Mouse (Mus musculus): Measurements from ENCODE around the gene Gm48551. TPM values are rescaled to one million over a fixed set of nuclear protein-coding genes. Genes with fewer than 3 reads are reported as not detected.

The Gm48551 gene
- total RNA-seq, 1 experiment = 1.8 TPM

GRCm38 (mm10) chr10:81416581-81417226 lies 32.4 kb downstream of the Gm48551 start:
- H3K9me3 ChIP-seq (ENCODE audit: control insufficient read depth, insufficient read depth, low read depth, low read length) = no peaks in the 10 kb centered on the region
- peak overlapping the region; percentile 52 to 59; a peak in 3 of 4 replicates for H3K4me3 ChIP-seq (ENCODE audit: insufficient read depth in 1 of 2, low read depth in 1 of 2, low read length in 2 of 2, poor library complexity in 1 of 2, severe bottlenecking in 1 of 2)
- in situ Hi-C loops (cut with MboI; ENCODE audit: low sequenced_read_pairs in 2 of 2, unreplicated experiment in 2 of 2) = no loop called here
- TF ChIP-seq ZC3H11A (IDR thresholded peaks at IDR 0.05; ENCODE audit: borderline replicate concordance, low read depth, low read length) (no peak), MAFK (IDR thresholded peaks at IDR 0.05; ENCODE audit: insufficient read depth, low read depth, low read length) (no peak), CHD2 (IDR thresholded peaks at IDR 0.05; ENCODE audit: low read depth, low read length) (no peak), ZNF384 (IDR thresholded peaks at IDR 0.05; ENCODE audit: low read depth, low read length) (no peak), HCFC1 (IDR thresholded peaks at IDR 0.05; ENCODE audit: borderline replicate concordance, insufficient read depth, low read length) (no peak)
- no peak overlapping the region; the same call in 1 of the 2 replicates for H3K27ac ChIP-seq (ENCODE audit: insufficient read depth, low read depth, low read length, poor library complexity, severe bottlenecking)
- peak overlapping the region; percentile 56 for H3K9ac ChIP-seq (ENCODE audit: insufficient read depth, low read depth, low read length, poor library complexity, severe bottlenecking)
- peak; percentile 81 for DNase-seq (ENCODE audit: low read depth, low spot score)
- peaks cover 3% of the 10 kb centered on the region; the same call in 1 of the 2 replicates for H3K36me3 ChIP-seq (ENCODE audit: control insufficient read depth, insufficient read depth, low read length, poor library complexity, severe bottlenecking)
- peaks cover 8 to 69% of the 10 kb centered on the region in 2 experiments for H3K4me1 ChIP-seq (ENCODE audit: control insufficient read depth in 2 of 2, insufficient read depth in 2 of 2, low read length in 2 of 2, poor library complexity in 1 of 2)

- TF ChIP-seq MAFK (IDR thresholded peaks at IDR 0.05; ENCODE audit: insufficient read depth, low read depth, low read length) (no peak), ZC3H11A (IDR thresholded peaks at IDR 0.05; ENCODE audit: borderline replicate concordance, low read depth, low read length) (no peak), ZNF384 (IDR thresholded peaks at IDR 0.05; ENCODE audit: low read depth, low read length) (no peak), CHD2 (IDR thresholded peaks at IDR 0.05; ENCODE audit: low read depth, low read length) (no peak)
- no peak for DNase-seq (ENCODE audit: low read depth, low spot score)
- in situ Hi-C loops (cut with MboI; ENCODE audit: low sequenced_read_pairs in 2 of 2, unreplicated experiment in 2 of 2) = no loop called here
- Histone ChIP-seq H3K9me3 (ENCODE audit: control insufficient read depth, insufficient read depth, low read depth, low read length) (no peaks in the 10 kb centered on the region), H3K27ac (ENCODE audit: insufficient read depth, low read depth, low read length, poor library complexity, severe bottlenecking) (no peak overlapping the region), H3K36me3 (ENCODE audit: control insufficient read depth, insufficient read depth, low read length, poor library complexity, severe bottlenecking) (no peaks in the 10 kb centered on the region), H3K9ac (ENCODE audit: insufficient read depth, low read depth, low read length, poor library complexity, severe bottlenecking) (peak overlapping the region; percentile 56; the same call in 1 of the 2 replicates), H3K4me3 (ENCODE audit: insufficient read depth in 1 of 2, low read depth in 1 of 2, low read length in 2 of 2, poor library complexity in 1 of 2, severe bottlenecking in 1 of 2) (peak overlapping the region in 1 of 2 experiments; percentile 59; a peak in 3 of 4 replicates), H3K4me1 (ENCODE audit: control insufficient read depth in 2 of 2, insufficient read depth in 2 of 2, low read length in 2 of 2, poor library complexity in 1 of 2) (peaks cover 8 to 61% of the 10 kb centered on the region in 2 experiments)
These were observed 33.3 kb downstream of the Gm48551 start for GRCm38 (mm10) chr10:81417227-81418215.

- in situ Hi-C loops (cut with MboI; ENCODE audit: low sequenced_read_pairs in 2 of 2, unreplicated experiment in 2 of 2) = no loop called here
- TF ChIP-seq MAFK (IDR thresholded peaks at IDR 0.05; ENCODE audit: insufficient read depth, low read depth, low read length) = peak; percentile 99
- TF ChIP-seq CHD2 (IDR thresholded peaks at IDR 0.05; ENCODE audit: low read depth, low read length) = no peak
- no peak overlapping the region; the same call in 1 of the 2 replicates for H3K9ac ChIP-seq (ENCODE audit: insufficient read depth, low read depth, low read length, poor library complexity, severe bottlenecking)
These were observed 34.2 kb downstream of the Gm48551 start for GRCm38 (mm10) chr10:81418216-81419070.

More at GRCm38 (mm10) chr10:81418216-81419070, 34.2 kb downstream of the Gm48551 start:
- H3K9me3 ChIP-seq (ENCODE audit: control insufficient read depth, insufficient read depth, low read depth, low read length) = no peaks in the 10 kb centered on the region
- peaks cover 8 to 53% of the 10 kb centered on the region in 2 experiments for H3K4me1 ChIP-seq (ENCODE audit: control insufficient read depth in 2 of 2, insufficient read depth in 2 of 2, low read length in 2 of 2, poor library complexity in 1 of 2)
- peak overlapping the region; percentile 9 to 37; a peak in 2 of 4 replicates for H3K4me3 ChIP-seq (ENCODE audit: insufficient read depth in 1 of 2, low read depth in 1 of 2, low read length in 2 of 2, poor library complexity in 1 of 2, severe bottlenecking in 1 of 2)
- H3K27ac ChIP-seq (ENCODE audit: insufficient read depth, low read depth, low read length, poor library complexity, severe bottlenecking) = 0 out of 2 replicates have a peak overlapping the region, but pooled peaks have one; percentile 27
- no peak for DNase-seq (ENCODE audit: low read depth, low spot score)
- no peaks in the 10 kb centered on the region for H3K36me3 ChIP-seq (ENCODE audit: control insufficient read depth, insufficient read depth, low read length, poor library complexity, severe bottlenecking)
